Mouse (Mus musculus): ENCODE measurements around the gene Gli2.

- TF ChIP-seq CTCF (IDR thresholded peaks at IDR 0.05; ENCODE audit: extremely low read depth, insufficient read depth, low read length): no peak
- no peak for TF ChIP-seq POLR2A (IDR thresholded peaks at IDR 0.05; ENCODE audit: extremely low read depth, insufficient read depth, low read length)
Measured at GRCm38 (mm10) chr1:118904909-118905308, 148.5 kb downstream of the Gli2 start.

Data from cortical plate, adult 2 months (tissue).